Mouse (Mus musculus) CH12.LX (cell line): ENCODE results near the gene Pcnx.

Experiments used
- POLR2A ChIP-seq: IDR thresholded peaks from 2 replicates; pipeline ENCODE4 v1.6.1; 2011; ENCODE audit warnings: low read depth, mild to moderate bottlenecking, improper control_type of control experiment, low read length
- SMC3 ChIP-seq: IDR thresholded peaks from 2 replicates; pipeline ENCODE4 v1.6.1; 2011; ENCODE audit warnings: low read depth, low read length, improper control_type of control experiment
- ZNF384 ChIP-seq: IDR thresholded peaks from 2 replicates; pipeline ENCODE4 v1.6.1; 2012; ENCODE audit warnings: low read depth, low read length, improper control_type of control experiment, inconsistent platforms

DNA sequence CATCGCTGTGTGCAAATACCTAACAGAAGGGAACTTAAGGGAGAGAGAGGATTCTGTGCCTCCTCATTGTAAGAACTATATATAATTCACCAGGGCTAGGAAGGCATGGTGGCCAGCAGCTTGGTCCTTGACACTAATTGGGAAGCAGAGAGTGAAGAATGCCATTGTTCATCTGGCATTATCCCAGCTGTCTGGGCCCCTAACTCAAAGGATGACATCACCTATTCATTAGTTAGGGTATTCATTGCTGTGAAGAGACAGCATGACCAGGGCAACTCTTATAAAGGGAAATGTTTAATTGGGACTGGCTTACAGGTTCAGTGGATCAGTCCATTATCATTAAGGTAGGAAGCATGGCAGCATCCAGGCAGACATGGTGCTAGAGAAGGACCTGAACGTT, 31.5 kb upstream of the Pcnx start:
- TF ChIP-seq SMC3 (no peak), POLR2A (no peak), ZNF384 (no peak)
